Mouse (Mus musculus): ENCODE measurements around the gene Nr5a2.

GRCm38 (mm10) chr1:136888704-136889103 lies 71.5 kb downstream of the Nr5a2 start:
- TF ChIP-seq CTCF (conservative IDR thresholded peaks at IDR 0.05; ENCODE audit: insufficient read depth, insufficient read length, low read depth, low read length) (no peak), POLR2A (IDR thresholded peaks at IDR 0.05; ENCODE audit: low read depth, low read length) (no peak)
